Mouse (Mus musculus) liver, embryonic 16.5 days (tissue): ENCODE data around the gene Slamf8. TPM values are rescaled to one million over a fixed set of nuclear protein-coding genes. Genes with fewer than 3 reads are reported as not detected.

Experiments used
- polyA plus RNA-seq: library from polyadenylated mRNA; unstranded; fragments of >200 nt; fragmentation: Nextera tagmentation; extraction: Ambion mirVana; gene quantifications from 2 replicates; pipeline ENCODE4 v1.2.1, GENCODE M21; 2015

The Slamf8 gene
- polyA plus RNA-seq, 1 experiment from 2014 or later: 0.15 TPM

Other genes with a start within 250 kb of the Slamf8 start
- gene Kcnj10, start 249.4 kb downstream of the Slamf8 start, polyA plus RNA-seq: 0.07 and 0.09 TPM in 2 replicates
- gene Pigm, start 214.0 kb downstream of the Slamf8 start, polyA plus RNA-seq: 1.7 and 1.8 TPM in 2 replicates
- gene Slamf9, start 115.2 kb downstream of the Slamf8 start, polyA plus RNA-seq: 1.0 and 1.1 TPM in 2 replicates
- gene Igsf9, start 108.8 kb downstream of the Slamf8 start, polyA plus RNA-seq: 0.81 and 2.5 TPM in 2 replicates
- gene Tagln2, start 90.5 kb downstream of the Slamf8 start, polyA plus RNA-seq: 112 and 113 TPM in 2 replicates
- 0.21 and 0.40 TPM in 2 replicates for gene Cfap45, start 69.8 kb downstream of the Slamf8 start, polyA plus RNA-seq
- 0.05 TPM in 1 of 2 replicates, not detected in the other for gene Vsig8, start 34.6 kb downstream of the Slamf8 start, polyA plus RNA-seq
- 0.17 TPM in 1 of 2 replicates, not detected in the other for gene Fcrl6, start 12.0 kb upstream of the Slamf8 start, polyA plus RNA-seq
- gene Dusp23, start 42.4 kb upstream of the Slamf8 start, polyA plus RNA-seq: 5.4 and 5.6 TPM in 2 replicates
- 74.8 and 74.9 TPM in 2 replicates for gene Crp, start 107.5 kb upstream of the Slamf8 start, polyA plus RNA-seq